ENCODE assay signal across 15 mouse cellular contexts in the genomic region with DNA sequence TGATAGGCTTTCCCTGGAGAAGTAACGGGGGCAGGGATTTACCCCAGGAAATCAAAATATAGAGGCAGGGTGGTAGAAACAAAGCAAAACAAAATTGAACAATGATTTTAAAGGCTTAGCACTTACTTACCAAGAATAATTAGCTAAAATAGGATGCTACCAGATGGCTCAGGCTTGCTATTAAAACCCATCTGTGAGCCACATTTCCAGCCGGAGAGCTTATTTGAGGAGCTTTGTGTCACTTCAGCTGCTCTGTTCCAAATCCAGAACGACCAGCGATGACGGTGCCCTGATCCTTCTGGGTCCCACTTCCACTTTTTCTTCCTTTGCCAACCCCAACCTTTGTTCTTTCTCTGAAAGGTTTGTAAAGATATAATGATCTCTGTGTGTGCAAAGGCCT.
A peak's percentile ranks its signal among the peaks of the same experiment; 100 is the strongest.
DNase-seq lines count a peak whose midpoint lies in the region; ATAC-seq lines count a peak whose summit lies in the region.
"Had no signal": no experiment of that assay in that cellular context is flagged by ENCODE, and none has a peak within 500 bp of the region (broad histone marks: within the 10 kb centered on the region; RNA-seq: fewer than 3 reads in every experiment).

No protein-coding gene starts in this region.

- 56% methylated on average over 5 of the region's 5 CpGs for WGBS in forebrain, embryonic 14.5 days
- WGBS in forebrain, embryonic 10.5 days = 83% methylated on average over 5 of the region's 5 CpGs

- no peaks in the 10 kb centered on the region for H3K9me3 ChIP-seq in forebrain, embryonic 14.5 days (replicated peaks; ENCODE audit: control insufficient read depth, low read length)
- peaks cover 7% of the 10 kb centered on the region; the same call in 1 of the 2 replicates for H3K9me3 ChIP-seq in forebrain, embryonic 10.5 days
- H3K9me3 ChIP-seq: kidney, embryonic 15.5 days; limb, embryonic 10.5 days; neural tube, embryonic 13.5 days had no signal

- H3K36me3 ChIP-seq in forebrain, embryonic 14.5 days (ENCODE audit: control insufficient read depth, insufficient read depth, low read length) = no peaks in the 10 kb centered on the region
- H3K36me3 ChIP-seq in forebrain, embryonic 10.5 days (replicated peaks) = no peaks in the 10 kb centered on the region
- H3K36me3 ChIP-seq: kidney, embryonic 15.5 days; limb, embryonic 10.5 days; neural tube, embryonic 13.5 days had no signal

- no peak overlapping the region for H3K4me2 ChIP-seq in forebrain, embryonic 14.5 days (ENCODE audit: low read length)
- H3K4me2 ChIP-seq: kidney, embryonic 15.5 days; neural tube, embryonic 13.5 days had no signal

- no peak for ATAC-seq in forebrain, embryonic 14.5 days

- H3K9ac ChIP-seq in forebrain, embryonic 14.5 days (ENCODE audit: low read length) = no peak overlapping the region
- H3K9ac ChIP-seq: kidney, embryonic 15.5 days; neural tube, embryonic 13.5 days had no signal

- peak; percentile 55 for DNase-seq in forebrain, embryonic 14.5 days (ENCODE audit: low spot score)
- no peak for DNase-seq in forebrain, embryonic 10.5 days (ENCODE audit: extremely low spot score, low spot score)
- peak; percentile 18 to 28 for DNase-seq in frontal cortex, postnatal 14 days (ENCODE audit: low spot score in 2 of 2)
- peak; percentile 7 to 42 for DNase-seq in left cerebral cortex, adult 18-20 months (ENCODE audit: low spot score in 2 of 2)
- peak; percentile 49 for DNase-seq in right cerebral cortex, postnatal 25 days
- no peak for DNase-seq in cerebellum, adult 8-10 months
- no peak for DNase-seq in kidney, postnatal 36 days
- no peak for DNase-seq in T-cell, adult 2 months (ENCODE audit: low spot score)
- DNase-seq: adrenal gland, postnatal 25 days; cerebellum, adult 9-11 months; heart, postnatal 14 days; spleen, adult 18-20 months had no signal

- no peak overlapping the region for H3K4me3 ChIP-seq in forebrain, embryonic 14.5 days (ENCODE audit: low read depth, low read length)
- H3K4me3 ChIP-seq in forebrain, embryonic 10.5 days = no peak overlapping the region
- H3K4me3 ChIP-seq: kidney, embryonic 15.5 days; limb, embryonic 10.5 days; neural tube, embryonic 13.5 days had no signal

- H3K27me3 ChIP-seq in forebrain, embryonic 14.5 days (replicated peaks; ENCODE audit: control insufficient read depth, insufficient read depth, low read length) = no peaks in the 10 kb centered on the region
- no peaks in the 10 kb centered on the region for H3K27me3 ChIP-seq in forebrain, embryonic 10.5 days (ENCODE audit: poor library complexity, severe bottlenecking)
- H3K27me3 ChIP-seq: kidney, embryonic 15.5 days; neural tube, embryonic 13.5 days had no signal

- H3K4me1 ChIP-seq in forebrain, embryonic 14.5 days (ENCODE audit: control insufficient read depth, insufficient read depth, low read length) = no peaks in the 10 kb centered on the region
- H3K4me1 ChIP-seq in forebrain, embryonic 10.5 days = no peaks in the 10 kb centered on the region
- H3K4me1 ChIP-seq: kidney, embryonic 15.5 days; neural tube, embryonic 13.5 days had no signal

- H3K27ac ChIP-seq in forebrain, embryonic 14.5 days (ENCODE audit: low read depth, low read length) = no peak overlapping the region
- H3K27ac ChIP-seq in forebrain, embryonic 10.5 days = no peak overlapping the region
- H3K27ac ChIP-seq: kidney, embryonic 15.5 days; limb, embryonic 10.5 days; neural tube, embryonic 13.5 days had no signal

Comparison
In these comparisons a context has a peak if more than half of its experiments do, and no peak if none do; other contexts are left out.
1. DNase-seq: peak in forebrain, embryonic 14.5 days (single experiment), frontal cortex, postnatal 14 days (2 of 2), left cerebral cortex, adult 18-20 months (2 of 2) and right cerebral cortex, postnatal 25 days (single experiment); none in forebrain, embryonic 10.5 days (single experiment), cerebellum, adult 8-10 months (single experiment), kidney, postnatal 36 days (0 of 2) and T-cell, adult 2 months (single experiment).